Mouse (Mus musculus) embryo, embryonic 10.5 days (tissue): ENCODE measurements around the gene Nrg4.
A peak's percentile ranks its signal among the peaks of the same experiment; 100 is the strongest.

Experiments
- DNase-seq: peaks from one replicate; pipeline ENCODE4 v3.0.0-alpha.2; 2015; ENCODE audit warnings: low spot score

The Nrg4 gene

DNA sequence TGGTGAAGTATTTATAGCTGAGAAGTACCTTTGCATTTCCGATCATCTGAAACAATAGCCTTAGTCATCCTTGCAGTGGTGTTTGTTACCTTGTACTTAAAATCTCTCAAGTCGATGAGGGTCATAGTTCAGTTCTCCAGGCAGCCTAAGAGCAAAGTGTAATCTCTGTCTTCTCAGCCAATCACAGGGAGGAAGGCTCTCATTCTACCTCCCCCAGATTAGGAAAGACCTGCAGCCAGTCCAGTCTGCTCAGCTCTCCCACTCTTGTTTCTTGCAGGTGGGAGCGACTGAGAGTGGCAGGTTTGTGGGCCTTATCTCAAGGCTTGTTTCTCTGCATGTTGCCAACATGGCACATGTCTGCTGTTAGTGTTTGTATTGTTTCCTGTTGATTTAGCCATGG is 111.6 kb downstream of the Nrg4 start:
- DNase-seq = no peak

DNA sequence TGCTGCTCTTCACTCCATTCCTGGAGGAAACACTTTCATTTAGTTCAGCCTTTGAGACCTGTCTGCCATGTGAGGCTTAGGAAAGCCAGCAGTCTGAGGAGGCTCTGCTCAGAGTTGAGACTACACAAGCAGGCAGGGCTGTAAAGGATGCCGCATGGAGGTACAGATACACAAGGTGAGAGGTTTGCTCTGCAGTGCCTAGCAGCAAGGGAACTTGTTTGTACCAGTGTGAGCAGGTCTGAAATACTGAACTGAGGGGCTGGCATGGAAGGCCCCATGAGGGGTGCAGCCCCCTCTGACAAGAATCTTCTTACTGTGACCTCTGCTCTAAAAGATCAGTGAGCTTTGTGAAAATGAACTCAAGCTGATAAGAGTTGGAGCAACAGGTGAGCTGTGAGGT is 113.2 kb downstream of the Nrg4 start:
- no peak for DNase-seq

DNA sequence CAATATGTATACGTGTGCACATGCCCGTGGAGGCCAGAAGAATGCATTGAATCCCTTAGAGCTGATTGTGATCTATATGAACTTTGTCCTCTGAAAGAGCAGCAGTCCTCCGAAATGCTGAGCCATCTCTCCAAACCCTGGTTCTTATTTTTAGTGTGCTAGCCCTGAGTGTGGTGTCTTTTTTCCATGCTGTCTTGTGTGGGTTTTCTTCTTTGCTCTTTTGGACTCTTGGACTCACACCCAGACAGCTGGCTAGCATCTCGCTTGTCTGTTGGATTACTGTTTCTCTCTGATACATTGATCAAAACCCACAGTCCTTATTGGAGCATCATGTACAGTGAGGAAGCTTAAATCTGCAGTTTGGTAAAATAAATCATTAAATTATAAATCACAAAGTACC is 115.0 kb downstream of the Nrg4 start:
- no peak for DNase-seq

DNA sequence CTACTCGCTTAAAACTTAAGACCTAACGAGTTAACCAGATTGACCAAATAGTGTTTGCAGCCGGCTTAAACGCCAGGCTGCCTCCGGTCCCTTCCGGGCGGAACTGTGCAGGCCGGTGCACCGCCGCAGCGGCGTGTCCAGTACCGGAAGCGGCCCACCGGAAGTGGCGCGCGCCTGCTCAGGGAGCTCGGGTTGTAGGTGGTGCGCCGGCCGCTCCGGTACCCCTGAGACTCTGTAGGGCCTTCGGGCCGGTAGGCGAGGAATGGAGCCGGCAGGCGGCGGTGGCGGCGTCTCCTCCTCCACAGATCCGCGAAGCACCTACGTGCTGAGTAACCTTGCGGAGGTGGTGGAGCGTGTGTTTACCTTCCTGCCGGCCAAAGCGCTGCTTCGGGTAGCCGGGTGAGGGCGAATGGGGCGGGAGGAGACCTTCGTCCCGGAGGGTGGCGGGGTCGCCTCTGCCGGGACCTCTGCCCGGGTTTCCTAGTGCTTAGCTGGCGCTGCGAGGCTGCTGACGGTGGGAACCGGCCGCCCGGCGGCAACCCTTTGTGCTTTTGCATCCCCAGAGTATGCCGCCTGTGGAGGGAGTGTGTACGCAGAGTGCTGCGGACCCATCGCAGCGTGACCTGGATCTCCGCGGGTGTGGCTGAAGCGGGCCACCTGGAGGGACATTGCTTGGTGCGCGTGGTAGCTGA is 117.7 kb downstream of the Nrg4 start, which contains the start of gene Fbxo22:
Fbxo22 (plus strand) TSS at position 136 of the 692 bp plus-strand sequence.
- peak; percentile 91 for DNase-seq

DNA sequence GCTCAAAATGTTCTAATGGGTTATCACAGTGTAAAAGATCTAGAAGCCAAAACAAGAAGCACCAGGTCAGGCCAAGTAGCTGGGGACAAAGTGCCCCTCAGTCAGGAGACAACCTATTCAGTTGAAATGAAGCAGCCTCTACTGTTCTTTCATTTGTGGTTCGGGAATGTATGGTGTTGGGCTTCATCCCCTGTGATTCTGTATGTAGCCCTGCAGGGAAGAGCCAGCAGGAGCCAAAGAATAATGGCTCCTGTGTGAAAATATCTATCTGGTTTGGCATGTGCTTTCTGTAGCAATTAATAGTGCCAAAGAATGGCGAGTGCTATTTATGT is 118.2 kb downstream of the Nrg4 start:
- DNase-seq = no peak

DNA sequence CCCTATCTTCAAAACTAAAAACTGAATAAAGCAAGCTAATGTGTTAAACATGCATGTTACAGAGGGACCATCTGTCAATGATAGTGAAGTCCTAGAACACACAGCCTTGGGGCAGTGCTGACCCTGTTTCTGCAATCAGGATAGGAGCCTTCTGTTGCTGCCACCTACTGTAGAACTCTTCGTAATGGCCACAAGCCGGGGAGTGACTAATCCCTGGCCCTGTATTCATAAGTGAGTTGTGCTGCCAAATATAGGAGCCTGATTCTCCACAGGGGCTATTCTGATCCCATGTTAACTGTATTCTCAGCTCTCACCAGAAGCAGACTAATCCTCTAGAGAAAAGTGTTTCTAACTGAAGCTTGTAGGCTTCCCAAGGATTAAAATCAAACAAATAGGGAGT is 127.3 kb downstream of the Nrg4 start:
- no peak for DNase-seq

DNA sequence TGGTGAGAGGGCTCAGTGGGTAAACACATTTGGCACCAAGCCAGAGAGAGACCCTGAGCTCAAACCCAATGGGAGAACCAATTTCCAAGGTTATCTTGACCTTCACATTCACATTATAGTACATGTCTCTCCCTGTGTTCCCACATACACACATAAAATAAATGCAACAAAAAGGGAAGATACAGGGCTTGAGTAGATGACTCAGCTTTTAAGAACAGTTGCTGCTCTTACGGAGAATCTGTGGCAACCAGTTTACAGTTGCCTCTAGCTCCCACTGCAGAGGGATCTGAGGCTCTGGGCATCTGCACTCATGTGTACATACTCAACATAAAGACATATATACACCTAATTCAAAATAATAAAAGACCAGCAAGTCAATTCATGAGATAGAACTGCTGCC is 128.4 kb downstream of the Nrg4 start:
- DNase-seq = no peak

DNA sequence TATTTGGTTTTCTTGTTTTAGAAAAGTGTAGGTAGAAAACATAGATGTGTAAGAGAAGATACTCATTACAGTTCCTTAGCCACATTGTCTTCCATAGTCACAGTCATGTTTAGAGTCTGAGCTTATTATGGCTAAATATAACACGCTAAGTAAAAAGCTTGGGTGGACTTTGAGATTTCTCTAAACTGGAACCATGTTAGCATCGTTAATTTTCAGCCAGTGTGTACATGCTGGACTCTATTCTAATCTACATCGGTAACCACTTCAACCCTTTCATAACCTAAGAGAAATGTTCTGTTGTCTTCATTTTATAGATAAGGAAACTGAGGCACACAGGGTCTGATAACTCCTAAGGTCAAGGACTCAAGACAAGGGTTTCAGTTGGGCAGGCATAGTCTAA is 130.8 kb downstream of the Nrg4 start:
- DNase-seq = no peak

DNA sequence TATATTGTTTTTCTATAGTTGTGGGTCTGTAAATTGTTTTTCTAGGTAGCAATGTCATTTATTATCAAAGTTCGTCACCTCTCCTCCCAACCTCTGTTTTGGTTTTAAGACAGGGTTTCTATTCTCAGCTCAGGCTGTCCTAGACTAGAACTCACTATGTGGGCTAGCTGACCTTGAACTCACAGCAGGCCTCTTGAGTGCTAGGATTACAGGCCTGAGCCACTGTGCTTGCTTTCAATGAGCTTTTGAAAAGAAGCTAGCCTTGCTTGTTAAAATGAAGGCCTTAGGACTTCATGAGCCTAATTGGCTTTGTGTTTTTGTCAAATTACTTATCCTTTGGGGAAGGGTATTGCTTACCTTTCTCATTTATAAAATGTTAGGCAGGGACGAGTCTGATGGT is 152.4 kb downstream of the Nrg4 start:
- no peak for DNase-seq

DNA sequence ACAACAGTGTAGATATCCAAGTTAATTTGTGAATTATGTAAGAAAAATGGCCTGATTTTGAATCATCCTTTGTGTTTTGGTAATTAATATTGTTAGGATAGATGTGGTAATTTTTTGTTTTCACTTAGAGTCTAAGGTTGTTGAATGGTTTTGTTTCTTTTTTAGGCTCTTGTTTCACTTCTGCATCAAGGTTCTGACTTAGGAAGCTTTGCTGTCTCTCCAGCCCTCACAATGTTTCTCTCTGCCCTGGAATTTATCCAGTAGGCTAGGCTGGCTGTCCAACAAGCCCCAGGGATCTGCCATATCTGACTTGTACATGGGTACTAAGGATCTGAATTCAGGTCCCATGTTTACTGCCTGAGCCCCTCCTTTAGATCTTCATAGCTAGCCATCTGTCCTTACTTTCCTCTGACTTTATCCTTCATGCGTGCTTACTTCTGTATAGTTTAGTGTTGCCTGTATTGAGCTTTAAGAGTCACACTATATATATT is 154.4 kb downstream of the Nrg4 start:
- no peak for DNase-seq

DNA sequence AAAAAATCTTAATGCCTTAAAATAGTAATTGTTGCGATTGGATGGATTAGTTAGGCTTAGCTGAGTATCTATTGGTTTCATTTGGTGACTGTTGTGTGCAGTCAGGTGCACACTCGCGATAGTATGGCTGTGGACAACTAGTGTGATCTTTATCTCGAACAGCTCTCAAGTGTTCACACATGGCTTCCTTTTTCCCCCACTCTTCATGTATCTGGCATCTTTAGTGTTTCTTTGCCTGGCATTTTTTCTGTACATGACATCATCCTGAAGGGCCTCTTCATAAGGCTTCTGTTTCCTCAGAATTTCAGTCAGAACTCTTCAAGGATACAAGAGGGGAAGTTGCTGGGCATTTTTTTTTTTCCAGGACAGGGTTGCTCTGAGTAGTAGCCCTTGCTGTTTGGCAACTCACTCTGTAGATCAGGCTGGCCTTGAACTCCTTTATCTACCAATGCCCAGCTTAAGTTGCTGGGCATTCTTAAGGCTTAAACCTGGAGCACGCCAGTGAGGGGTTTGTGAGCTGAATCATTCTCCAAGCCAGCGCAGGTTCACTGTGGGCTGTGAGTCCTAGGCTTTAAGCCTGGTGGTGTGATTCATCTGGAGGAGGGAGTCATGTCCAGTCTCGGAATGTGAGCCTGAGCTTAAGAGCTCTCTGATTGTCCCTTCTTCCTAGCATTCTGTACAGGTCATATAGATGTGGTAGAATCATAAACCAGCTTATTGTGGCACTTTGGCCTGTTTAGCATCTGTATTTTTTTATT is 155.8 kb downstream of the Nrg4 start:
- DNase-seq = no peak
